Mouse (Mus musculus) neural tube, embryonic 10.5 days (tissue): ENCODE measurements around the gene Cyp4f15.
A peak's percentile ranks its signal among the peaks of the same experiment; 100 is the strongest.
"Not testable (repeated sequence)": the region's sequence is repeated elsewhere in the genome, so short reads cannot be mapped to it uniquely, and the experiment has no call there.

Experiments used
- DNase-seq: peaks from one replicate; pipeline ENCODE4 v3.0.0-alpha.2; 2017; ENCODE audit warnings: low spot score; ENCODE audit errors: extremely low spot score

The Cyp4f15 gene

DNA sequence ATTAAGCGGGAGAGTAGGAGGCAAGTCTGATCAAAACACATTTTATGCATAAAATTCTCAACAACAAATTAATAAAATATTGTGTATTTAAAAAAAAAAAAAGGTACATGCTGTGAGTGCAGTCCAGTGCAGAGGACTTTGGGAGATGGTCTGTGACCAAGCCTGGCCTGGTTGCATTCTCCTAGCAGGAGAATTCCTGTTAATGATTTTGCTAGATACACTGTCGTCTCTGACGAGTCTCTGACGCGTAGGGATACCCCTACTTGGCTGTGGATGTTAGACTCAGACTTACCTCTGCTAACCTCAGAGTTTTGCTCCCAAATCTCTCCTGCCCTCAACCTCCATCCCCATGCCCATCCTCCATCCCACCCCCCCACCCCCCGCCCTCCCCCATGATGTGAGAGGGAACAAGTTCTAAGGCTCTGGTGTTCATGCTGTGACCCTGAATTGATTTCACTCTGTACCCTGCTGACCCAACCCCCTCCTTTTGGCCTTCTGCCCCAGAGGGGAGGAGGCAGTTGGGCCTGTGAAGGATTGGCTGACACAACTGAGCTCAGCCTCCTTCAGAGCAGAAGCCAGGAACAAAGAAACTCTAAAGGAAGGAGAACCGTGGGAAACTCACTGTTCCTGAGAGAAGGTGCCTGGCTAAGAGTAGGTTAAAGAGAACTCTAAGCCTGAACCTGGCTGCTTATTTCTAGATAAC lies at the start of gene Cyp4f15:
Gene Cyp4f15 (plus strand): TSS at position 580 of the 703 bp plus-strand sequence.
- DNase-seq, result peak; percentile 27

DNA sequence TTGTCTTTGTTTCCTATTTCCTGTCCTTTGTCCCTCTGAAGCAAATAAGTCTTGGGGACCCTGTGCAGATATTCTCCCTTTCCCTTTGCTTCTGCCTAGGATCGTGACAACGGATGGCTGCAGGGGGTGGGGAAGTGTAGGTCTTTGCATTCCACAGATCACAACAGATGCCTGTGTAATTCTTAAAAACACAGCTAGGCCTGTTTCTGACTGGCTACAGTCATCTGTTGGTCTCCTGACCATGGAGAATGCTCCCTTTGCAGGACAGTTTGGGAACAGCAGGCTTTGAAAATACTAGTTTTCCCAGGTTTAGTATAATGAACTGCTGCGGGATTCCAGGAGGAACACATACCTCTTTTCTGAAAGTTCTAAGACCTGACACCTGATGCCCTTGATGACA lies 49.1 kb upstream of the Cyp4f15 start:
- no peak for DNase-seq

DNA sequence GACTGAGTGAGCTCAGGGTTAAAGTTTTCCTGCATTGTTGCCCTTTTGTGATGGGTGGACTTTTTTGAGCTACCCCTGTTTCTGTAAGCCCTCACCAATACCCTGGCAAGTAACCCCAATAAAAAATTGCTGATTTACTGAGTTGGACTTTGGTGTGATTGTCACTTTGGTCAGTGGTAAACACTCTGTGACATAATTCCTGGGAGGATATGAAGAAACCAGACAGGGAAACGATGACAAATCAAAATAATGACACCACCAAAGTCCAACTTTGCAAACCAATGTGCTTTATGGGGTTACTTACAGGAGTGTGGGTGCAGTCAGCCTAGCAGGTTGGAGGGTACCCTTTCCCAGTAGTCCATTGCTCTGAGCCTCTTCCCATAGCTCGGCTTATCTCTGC lies 48.3 kb upstream of the Cyp4f15 start:
- DNase-seq, result no peak

DNA sequence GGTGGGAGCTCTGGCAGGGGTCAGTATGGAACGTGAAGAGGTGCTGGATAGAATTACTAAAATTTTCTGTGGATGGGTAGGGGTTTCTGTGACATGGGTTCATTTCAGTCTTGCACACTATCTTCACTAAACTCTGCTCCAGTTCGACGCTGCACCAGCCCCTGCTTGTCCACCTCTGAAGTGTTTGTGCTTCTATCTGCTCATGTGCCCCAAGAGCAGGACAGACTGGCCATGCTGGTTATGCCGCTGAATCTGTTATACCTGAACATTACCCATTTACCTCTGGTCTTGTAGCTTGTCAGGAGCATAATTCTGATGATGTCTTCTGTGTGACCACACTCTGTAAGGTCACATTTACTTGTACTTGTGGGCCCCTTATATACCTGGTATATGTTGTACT lies 38.8 kb upstream of the Cyp4f15 start:
- DNase-seq, result no peak

DNA sequence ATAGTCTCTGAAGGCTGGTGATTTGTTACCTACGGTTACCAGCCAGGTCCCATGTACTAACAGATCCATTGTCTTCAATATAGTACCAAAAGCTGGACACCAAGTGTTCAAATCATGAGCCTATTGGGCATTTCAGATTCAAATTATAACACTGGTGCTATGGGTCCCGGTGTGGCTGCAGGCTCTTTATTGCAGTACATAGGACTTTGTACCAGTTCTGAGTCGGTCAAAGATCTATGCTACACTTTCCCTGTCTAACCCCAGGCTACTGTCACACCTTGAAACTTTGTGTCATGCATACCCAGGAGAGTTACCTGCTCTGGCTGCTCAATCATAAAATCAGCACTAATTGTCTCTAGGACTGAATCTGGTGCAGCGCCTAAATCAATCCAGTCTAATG lies 31.6 kb upstream of the Cyp4f15 start:
- no peak for DNase-seq

DNA sequence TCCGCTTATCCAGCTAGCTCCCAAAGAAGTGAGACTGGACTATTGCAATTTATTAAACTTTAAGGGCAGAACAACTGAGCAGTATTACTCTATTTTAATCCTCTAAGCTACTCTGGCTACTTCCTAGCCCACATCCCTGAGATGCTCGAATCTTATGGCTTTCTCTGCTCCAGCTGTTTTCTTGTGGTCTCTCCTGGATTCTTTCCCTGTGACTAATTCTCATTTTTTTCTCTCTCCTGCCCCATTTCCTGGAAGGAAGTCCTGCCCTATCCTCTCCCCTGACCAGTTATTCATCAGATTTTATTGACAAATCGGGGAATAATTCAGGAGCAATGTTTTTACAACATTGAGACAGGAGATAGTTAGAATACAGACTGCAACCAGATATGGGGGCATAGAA lies 28.4 kb upstream of the Cyp4f15 start:
- DNase-seq, result no peak

DNA sequence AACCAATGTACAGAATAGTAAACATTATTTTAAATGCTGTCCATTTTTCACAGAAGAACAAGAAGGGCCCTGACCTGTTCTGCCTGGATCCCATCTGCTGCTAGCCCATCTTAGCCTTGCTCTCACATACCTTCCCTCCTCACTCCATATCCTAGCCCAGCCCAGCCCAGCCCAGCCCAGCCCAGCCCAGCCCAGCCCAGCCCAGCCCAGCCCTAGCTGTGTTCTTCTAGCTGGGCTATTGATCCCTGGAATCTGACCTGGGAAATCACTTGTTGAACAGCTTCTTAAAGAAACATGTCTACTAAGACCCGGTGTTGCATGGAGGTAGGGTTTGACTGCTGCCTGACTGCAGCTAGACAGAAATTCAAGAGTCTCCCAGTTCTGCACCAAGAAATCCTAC lies 27.2 kb upstream of the Cyp4f15 start:
- DNase-seq, result no peak

DNA sequence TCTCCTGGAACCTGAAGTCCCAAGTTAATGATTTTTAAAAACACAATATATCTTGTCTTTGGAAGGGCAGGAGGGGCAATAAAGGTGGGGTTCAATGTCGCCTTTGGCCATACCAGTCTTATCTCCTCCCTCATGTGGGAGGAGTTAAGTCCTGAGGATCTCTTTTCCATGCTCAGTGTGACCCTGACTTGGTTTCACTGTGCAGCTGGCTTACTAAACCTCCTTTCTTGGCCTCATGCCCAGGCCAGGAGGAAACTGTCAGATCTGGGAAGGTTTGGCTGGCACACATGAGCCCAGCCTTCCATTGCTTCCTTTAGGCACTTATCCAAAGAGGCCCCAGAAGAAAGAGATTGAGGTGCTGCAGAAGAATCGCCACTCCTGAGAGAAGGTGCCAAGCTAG lies 26.7 kb upstream of the Cyp4f15 start, which contains the start of gene Cyp4f40:
Gene Cyp4f40 (plus strand): TSS at position 189 of the 400 bp plus-strand sequence.
- DNase-seq, result no peak

DNA sequence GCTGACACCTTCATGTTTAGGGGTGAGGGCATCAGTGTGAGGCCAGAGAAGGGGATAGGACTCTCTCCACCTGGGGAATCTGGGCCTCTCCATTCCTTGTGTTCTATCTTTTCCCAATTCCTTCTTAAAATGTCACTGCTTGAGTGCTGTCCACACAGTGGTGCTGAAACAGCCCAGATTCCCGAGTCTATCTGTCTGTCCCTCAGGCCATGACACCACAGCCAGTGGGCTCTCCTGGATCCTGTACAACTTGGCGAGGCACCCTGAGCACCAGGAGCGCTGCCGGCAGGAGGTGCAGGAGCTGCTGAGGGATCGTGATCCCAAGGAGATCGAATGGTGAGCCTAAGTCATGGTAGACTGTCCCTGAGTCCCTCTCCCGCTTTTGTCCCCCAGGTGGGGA lies 11.5 kb upstream of the Cyp4f15 start:
- DNase-seq, result no peak

DNA sequence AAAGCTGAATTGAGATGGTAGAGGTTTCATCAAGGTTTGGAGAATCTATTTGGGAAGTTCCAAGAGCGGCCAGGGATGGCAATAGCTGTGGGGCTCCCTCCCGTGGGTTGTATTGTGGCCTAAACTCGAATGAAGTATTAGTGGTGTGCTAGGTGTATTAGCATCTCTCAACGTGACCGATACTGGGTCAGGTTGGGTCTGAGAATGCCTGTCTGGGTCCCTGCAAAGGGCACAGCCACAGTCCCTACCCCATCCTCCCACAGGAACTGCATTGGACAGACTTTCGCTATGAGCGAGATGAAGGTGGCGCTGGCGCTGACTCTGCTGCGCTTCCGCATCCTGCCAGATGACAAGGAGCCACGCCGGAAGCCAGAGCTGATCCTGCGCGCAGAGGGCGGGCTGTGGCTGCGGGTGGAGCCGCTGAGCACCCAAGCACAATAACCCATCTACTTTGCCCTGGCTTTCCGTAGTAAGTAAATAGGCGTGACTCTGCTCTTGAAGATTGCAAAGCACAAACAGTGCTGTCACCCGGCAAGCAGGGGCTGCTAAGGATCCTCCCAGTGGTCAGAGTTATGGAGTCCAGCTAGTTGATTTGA lies 9.3 kb upstream of the Cyp4f15 start:
- DNase-seq, result peak; percentile 21

DNA sequence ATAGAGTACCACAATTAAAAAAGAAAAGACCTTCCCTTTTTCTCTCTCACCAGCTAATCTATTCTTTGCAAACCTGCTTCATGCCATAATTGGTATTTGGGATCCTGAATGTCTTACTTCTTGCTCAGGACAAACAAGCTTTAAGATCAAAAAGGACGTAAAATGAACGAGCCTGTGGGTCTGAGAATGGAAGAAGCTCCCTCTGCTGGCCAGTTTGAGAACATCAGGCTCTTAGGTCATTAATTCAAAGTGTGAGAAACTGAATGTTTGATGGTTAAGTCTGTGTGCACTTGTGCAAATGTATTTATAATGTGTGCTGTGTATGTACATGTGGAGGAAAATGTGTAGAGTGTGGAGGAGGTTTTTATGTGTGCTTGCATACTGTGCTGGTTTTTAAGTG lies 5.0 kb upstream of the Cyp4f15 start:
- DNase-seq, result peak; percentile 35

DNA sequence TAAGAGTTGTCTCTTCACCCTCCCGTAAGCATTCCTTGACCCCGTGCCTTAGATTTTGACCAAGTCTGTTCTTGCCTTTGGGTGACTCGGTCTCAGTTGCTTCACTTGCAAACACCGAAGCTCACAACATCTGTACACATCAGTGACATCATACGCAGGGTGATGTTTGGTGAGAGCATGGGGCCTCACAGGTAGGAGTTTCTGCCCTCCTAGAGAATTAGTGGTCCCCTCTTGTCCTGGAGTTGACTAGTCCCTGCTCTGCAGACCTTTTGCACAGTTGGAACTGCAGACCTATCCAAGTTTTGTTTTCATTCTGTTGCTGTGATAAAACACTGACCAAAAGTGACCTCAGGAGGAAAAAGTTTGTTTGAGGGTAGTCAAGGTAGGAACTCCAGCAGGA lies 1.3 kb downstream of the Cyp4f15 start:
- DNase-seq, result no peak

DNA sequence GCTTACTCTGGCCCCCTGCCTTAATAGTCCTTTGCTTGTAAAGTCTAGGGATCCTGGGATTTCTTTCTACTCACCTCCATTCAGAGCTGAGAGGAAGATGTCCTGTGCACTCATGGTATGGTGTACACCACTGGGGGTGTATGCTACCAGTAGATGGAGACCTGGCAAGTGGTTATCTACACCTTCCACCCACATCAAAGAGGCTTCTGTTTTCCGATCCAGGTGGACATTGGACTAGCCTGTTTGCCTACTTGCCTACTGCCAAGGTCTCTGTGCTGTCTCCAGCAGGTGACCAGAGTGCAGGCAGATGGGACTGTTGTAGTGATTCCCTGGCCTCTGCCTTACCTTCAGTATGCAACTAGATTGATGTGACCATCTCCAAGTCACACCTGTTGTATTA lies 5.5 kb downstream of the Cyp4f15 start:
- no peak for DNase-seq

DNA sequence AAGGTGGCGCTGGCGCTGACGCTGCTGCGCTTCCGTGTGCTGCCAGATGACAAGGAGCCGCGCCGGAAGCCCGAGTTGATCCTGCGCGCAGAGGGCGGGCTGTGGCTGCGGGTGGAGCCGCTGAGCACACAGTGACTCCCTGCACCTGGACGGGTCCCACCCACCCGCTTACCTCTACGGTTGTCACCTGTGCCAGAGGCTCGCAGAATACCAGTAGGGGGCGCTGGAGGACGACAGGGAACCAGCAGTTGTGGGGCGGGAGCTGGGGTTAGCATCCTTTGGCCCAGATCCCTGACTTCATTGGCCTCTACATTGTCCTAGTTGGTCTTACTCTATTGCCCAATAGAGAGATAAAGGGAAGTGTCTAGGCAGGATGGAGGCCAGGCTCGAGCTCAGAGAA lies 17.4 kb downstream of the Cyp4f15 start:
- no peak for DNase-seq

DNA sequence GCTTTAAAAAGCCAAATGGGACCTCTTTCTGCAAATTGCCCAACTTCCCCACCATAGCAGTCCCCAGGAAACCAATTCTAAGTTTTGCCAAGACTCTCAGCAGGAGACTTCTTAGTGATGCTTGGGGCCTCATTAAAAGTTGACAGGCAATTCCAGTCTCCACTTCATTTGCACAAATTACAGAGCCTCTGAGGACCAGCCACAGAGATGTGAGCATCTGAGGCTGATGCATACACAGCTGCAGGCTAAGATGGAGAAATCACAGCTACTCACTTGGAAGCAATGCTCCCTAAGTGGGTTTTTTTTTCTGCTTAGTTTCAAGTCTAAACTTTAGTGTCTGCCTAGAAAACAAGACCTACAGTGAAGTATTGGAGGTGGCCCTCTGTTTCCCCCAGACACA lies 25.1 kb downstream of the Cyp4f15 start:
- DNase-seq, result not testable (repeated sequence)

DNA sequence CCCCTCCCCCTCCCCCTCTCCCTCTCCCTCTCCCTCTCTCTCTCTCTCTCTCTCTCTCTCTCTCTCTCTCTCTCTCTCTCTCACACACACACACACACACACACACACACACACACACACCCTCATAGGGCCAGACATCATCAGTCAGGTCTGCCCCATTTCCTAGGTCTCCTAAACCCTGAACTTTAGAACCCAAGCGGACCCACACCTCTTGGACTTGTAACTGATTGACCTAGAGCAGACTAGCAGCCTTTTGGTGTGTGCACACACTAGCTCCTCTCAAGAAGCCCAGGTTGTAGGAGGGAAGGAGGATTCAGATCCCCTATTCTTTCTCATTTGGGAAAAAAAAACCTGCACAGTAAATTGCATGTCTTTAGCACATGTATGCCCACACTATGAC lies 36.7 kb downstream of the Cyp4f15 start:
- DNase-seq, result not testable (repeated sequence)

DNA sequence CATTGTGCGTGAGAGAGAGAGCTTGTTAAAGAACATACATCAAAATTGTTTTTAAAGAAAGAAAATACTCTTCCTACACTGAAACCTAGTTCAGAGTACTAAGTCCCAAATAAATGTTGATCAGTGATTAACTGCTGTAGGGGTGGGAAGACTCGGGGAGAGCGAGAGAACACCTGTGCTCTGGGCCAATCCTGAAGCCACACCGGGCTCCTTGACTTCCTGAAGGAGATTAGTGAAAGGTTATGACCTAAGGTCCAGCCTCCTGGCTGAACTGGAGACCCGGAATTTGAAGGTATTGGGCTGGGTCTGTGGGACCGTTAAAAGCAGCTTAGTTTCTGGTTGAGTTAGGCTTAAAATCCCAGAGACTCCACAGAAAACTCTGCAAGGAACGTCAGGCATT lies 37.3 kb downstream of the Cyp4f15 start:
- DNase-seq, result no peak

DNA sequence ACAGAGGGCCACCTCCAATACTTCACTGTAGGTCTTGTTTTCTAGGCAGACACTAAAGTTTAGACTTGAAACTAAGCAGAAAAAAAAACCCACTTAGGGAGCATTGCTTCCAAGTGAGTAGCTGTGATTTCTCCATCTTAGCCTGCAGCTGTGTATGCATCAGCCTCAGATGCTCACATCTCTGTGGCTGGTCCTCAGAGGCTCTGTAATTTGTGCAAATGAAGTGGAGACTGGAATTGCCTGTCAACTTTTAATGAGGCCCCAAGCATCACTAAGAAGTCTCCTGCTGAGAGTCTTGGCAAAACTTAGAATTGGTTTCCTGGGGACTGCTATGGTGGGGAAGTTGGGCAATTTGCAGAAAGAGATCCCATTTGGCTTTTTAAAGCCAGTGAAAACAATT lies 40.9 kb downstream of the Cyp4f15 start:
- DNase-seq, result not testable (repeated sequence)

DNA sequence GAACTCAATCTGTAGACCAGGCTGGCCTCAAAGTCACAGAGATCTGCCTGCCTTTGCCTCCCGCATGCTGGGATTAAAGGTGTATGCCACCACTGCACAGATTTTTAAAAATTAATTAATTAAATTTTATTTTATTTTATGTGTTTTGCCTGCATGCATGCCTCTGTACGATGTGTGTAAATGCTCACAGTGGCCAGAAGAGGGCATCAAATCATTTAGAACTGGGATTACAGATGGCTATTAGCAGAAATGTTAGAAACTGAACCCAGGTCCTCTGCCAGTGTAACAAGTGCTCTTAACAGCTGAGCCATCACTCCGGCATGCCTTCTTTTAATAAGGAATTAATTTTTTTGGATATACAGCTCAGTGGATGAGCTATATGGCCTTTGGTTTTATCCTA lies 43.6 kb downstream of the Cyp4f15 start:
- no peak for DNase-seq

DNA sequence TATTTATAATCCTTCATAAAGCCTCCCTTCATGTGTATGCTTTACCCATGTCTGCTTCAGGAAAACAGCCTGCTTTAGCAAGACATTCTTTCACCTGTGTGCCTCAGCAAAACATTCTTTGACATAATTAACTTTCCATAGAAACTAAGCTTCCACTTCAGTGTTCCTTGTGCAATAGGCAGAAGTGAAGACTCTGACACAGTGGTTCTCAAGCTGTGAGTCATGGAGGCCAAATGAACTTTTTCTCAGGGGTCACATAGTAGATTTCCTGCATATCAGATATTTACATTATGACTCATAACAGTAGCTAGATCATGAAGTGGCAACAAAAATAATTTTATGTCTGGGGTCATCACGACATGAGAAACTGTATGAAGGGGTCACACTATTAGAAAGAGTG lies 53.0 kb downstream of the Cyp4f15 start:
- no peak for DNase-seq

DNA sequence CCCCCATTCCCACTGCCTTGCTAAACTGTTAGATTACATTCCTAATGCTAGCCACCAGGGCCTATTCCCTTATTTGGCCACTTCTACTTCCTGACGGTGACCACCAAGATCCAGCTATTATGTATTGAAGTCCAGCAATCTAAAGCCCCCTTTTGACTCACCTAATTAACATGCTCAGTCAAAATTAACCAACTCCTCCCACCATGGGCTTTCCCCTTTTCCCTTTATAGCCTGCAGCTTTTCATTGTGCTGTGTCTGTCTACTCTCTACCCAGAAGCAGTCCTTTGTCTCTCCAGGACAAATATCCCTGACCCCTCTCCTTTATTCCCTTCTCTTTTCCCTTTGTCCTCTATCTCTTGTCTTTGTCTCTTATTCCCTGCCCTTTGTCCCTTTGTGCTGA lies 55.6 kb downstream of the Cyp4f15 start:
- no peak for DNase-seq

DNA sequence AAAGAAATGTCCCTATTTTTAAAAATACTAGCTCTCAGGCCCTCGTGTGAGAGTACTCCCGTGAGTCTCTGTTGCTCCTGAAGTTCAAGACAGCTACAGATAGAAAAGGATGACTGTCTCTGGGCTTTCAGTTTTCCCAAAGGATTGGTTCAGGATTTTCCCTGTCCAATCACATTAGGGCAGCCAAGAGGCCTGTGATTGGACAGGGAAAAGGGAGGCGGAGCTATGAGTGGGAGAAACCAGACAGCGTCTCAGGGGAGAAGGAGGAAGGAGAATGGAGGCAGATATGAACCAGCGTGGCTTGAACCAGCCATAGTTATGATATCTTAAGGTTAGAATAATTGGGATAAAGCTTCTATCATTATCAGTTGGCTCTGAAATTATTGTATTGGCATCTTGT lies 65.2 kb downstream of the Cyp4f15 start:
- DNase-seq, result no peak
